Comparison of ENCODE assay signal across 25 mouse cellular contexts in genomic region chr10:38538766-38539165, GRCm38 (mm10).
A peak's percentile ranks its signal among the peaks of the same experiment; 100 is the strongest.
DNase-seq lines count a peak whose midpoint lies in the region; ATAC-seq and TF ChIP-seq lines count a peak whose summit lies in the region.
"Had no signal": no experiment of that assay in that cellular context is flagged by ENCODE, and none has a peak within 500 bp of the region (broad histone marks: within the 10 kb centered on the region; RNA-seq: fewer than 3 reads in every experiment).

No protein-coding gene starts in this region.

- no peak for ATAC-seq in heart, embryonic 12.5 days (ENCODE audit: insufficient number of reproducible peaks, low FRiP score)
- ATAC-seq in heart, embryonic 15.5 days (replicated peaks; ENCODE audit: insufficient number of reproducible peaks, insufficient read depth, low FRiP score, low read depth): peak; percentile 67; the same call in 1 of the 2 replicates
- peak; percentile 47; the same call in 1 of the 2 replicates for ATAC-seq in heart, postnatal 0 days (ENCODE audit: insufficient read depth, low read depth)
- ATAC-seq: activated CD4-positive, CD25-positive, alpha-beta regulatory T cell, adult 4 months; CD4-positive, CD25-positive, alpha-beta regulatory T cell, adult 4 months; forebrain, embryonic 13.5 days; Patski had no signal

- H3K27ac ChIP-seq in heart, embryonic 10.5 days: peak overlapping the region; percentile 38; the same call in 1 of the 2 replicates
- peak overlapping the region; percentile 68; the same call in 1 of the 2 replicates for H3K27ac ChIP-seq in heart, embryonic 12.5 days (ENCODE audit: poor library complexity, severe bottlenecking)
- H3K27ac ChIP-seq in heart, embryonic 15.5 days: peak overlapping the region; percentile 77
- H3K27ac ChIP-seq in heart, postnatal 0 days (ENCODE audit: low read depth): peak overlapping the region; percentile 56
- H3K27ac ChIP-seq: embryonic facial prominence, embryonic 10.5 days; embryonic facial prominence, embryonic 12.5 days; forebrain, embryonic 13.5 days had no signal

- TF ChIP-seq CTCF in heart, postnatal 0 days (IDR thresholded peaks at IDR 0.05; ENCODE audit: low read depth): no peak

- H3K9ac ChIP-seq in heart, embryonic 12.5 days: no peak overlapping the region
- no peak overlapping the region for H3K9ac ChIP-seq in heart, embryonic 15.5 days
- H3K9ac ChIP-seq in heart, postnatal 0 days (replicated peaks; ENCODE audit: low read depth, low read length): no peak overlapping the region
- H3K9ac ChIP-seq: embryonic facial prominence, embryonic 12.5 days; forebrain, embryonic 13.5 days had no signal

- DNase-seq in heart, embryonic 10.5 days (ENCODE audit: low spot score): no peak
- no peak for DNase-seq in heart, postnatal 4 days
- no peak for DNase-seq in heart, postnatal 10 days
- DNase-seq in heart, adult 9 months (ENCODE audit: low spot score in 2 of 2): no peak
- peak; percentile 73 for DNase-seq in heart, postnatal 0 days (ENCODE audit: low spot score)
- no peak for DNase-seq in heart, postnatal 14 days
- DNase-seq: adrenal gland, adult 8-10 months; adrenal gland, postnatal 14 days; adrenal gland, postnatal 36 days; B cell, adult 2 months; cerebellum, adult 11-12 months; cerebellum, adult 2 months; cerebellum, adult 9-10 months; cerebellum, postnatal 10 days; cerebellum, postnatal 25 days had no signal

- peaks cover 3% of the 10 kb centered on the region; the same call in 1 of the 2 replicates for H3K4me1 ChIP-seq in heart, embryonic 10.5 days
- peaks cover 7% of the 10 kb centered on the region for H3K4me1 ChIP-seq in heart, embryonic 12.5 days (replicated peaks)
- peaks cover 10% of the 10 kb centered on the region for H3K4me1 ChIP-seq in heart, embryonic 15.5 days (replicated peaks)
- no peaks in the 10 kb centered on the region; the same call in 1 of the 2 replicates for H3K4me1 ChIP-seq in heart, postnatal 0 days (ENCODE audit: control insufficient read depth, insufficient read depth)
- H3K4me1 ChIP-seq: embryonic facial prominence, embryonic 10.5 days; embryonic facial prominence, embryonic 12.5 days; forebrain, embryonic 13.5 days had no signal

- H3K9me3 ChIP-seq in heart, embryonic 10.5 days: no peaks in the 10 kb centered on the region
- no peaks in the 10 kb centered on the region for H3K9me3 ChIP-seq in heart, embryonic 12.5 days (replicated peaks)
- H3K9me3 ChIP-seq in heart, embryonic 15.5 days (replicated peaks): no peaks in the 10 kb centered on the region
- H3K9me3 ChIP-seq in heart, postnatal 0 days (replicated peaks; ENCODE audit: control insufficient read depth, low read length): no peaks in the 10 kb centered on the region
- H3K9me3 ChIP-seq: embryonic facial prominence, embryonic 10.5 days; embryonic facial prominence, embryonic 12.5 days; forebrain, embryonic 13.5 days; G1E had no signal

- no peak overlapping the region for H3K4me3 ChIP-seq in heart, embryonic 10.5 days
- H3K4me3 ChIP-seq in heart, embryonic 12.5 days: no peak overlapping the region
- no peak overlapping the region for H3K4me3 ChIP-seq in heart, embryonic 15.5 days
- no peak overlapping the region for H3K4me3 ChIP-seq in heart, postnatal 0 days (ENCODE audit: low read depth, low read length)
- H3K4me3 ChIP-seq: embryonic facial prominence, embryonic 10.5 days; embryonic facial prominence, embryonic 12.5 days; forebrain, embryonic 13.5 days had no signal

- H3K36me3 ChIP-seq in heart, embryonic 10.5 days: no peaks in the 10 kb centered on the region
- H3K36me3 ChIP-seq in heart, embryonic 12.5 days: no peaks in the 10 kb centered on the region
- H3K36me3 ChIP-seq in heart, embryonic 15.5 days: no peaks in the 10 kb centered on the region
- no peaks in the 10 kb centered on the region for H3K36me3 ChIP-seq in heart, postnatal 0 days (replicated peaks; ENCODE audit: control insufficient read depth, insufficient read depth, low read length)
- H3K36me3 ChIP-seq: embryonic facial prominence, embryonic 10.5 days; embryonic facial prominence, embryonic 12.5 days; G1E had no signal

- TF ChIP-seq EP300 in heart, postnatal 0 days (IDR thresholded peaks at IDR 0.05; ENCODE audit: low read depth): no peak

- no peaks in the 10 kb centered on the region for H3K27me3 ChIP-seq in heart, embryonic 10.5 days (ENCODE audit: insufficient read depth, poor library complexity, severe bottlenecking)
- no peaks in the 10 kb centered on the region for H3K27me3 ChIP-seq in heart, embryonic 12.5 days (replicated peaks)
- no peaks in the 10 kb centered on the region for H3K27me3 ChIP-seq in heart, embryonic 15.5 days
- H3K27me3 ChIP-seq in heart, postnatal 0 days (ENCODE audit: control insufficient read depth, insufficient read depth, low read length): no peaks in the 10 kb centered on the region
- H3K27me3 ChIP-seq: CH12.LX; embryonic facial prominence, embryonic 12.5 days; forebrain, embryonic 13.5 days; Patski had no signal

- intact Hi-C loops in heart, postnatal 10 days (cut with DNase I): no loop called here
- intact Hi-C loops in heart, postnatal 14 days (cut with DNase I): no loop called here

- H3K4me2 ChIP-seq in heart, embryonic 12.5 days: 0 out of 2 replicates have a peak overlapping the region, but pooled peaks have one; percentile 31
- no peak overlapping the region for H3K4me2 ChIP-seq in heart, embryonic 15.5 days
- H3K4me2 ChIP-seq in heart, postnatal 0 days (ENCODE audit: low read depth, low read length): no peak overlapping the region
- H3K4me2 ChIP-seq: embryonic facial prominence, embryonic 12.5 days; forebrain, embryonic 13.5 days had no signal
